Mouse (Mus musculus) liver, embryonic 16.5 days (tissue): ENCODE measurements around the gene Eya4. TPM values are rescaled to one million over a fixed set of nuclear protein-coding genes. Genes with fewer than 3 reads are reported as not detected.

Source experiments
- ATAC-seq: fragments of 200-750 bp; cut with Nextera tagmentation; 2 replicates; pipeline ENCODE4 v1.8.0; 2017; ENCODE audit warnings: low read depth, mild to moderate bottlenecking, moderate number of reproducible peaks, moderate library complexity
- H3K27ac ChIP-seq: fragments of 300-500 bp; sonication (generic); 2 replicates; pipeline ENCODE4 v1.5.1; 2014; ENCODE audit warnings: mild to moderate bottlenecking, low read length
- H3K27me3 ChIP-seq: fragments of 300-500 bp; sonication (generic); 2 replicates; pipeline ENCODE4 v1.6.1; 2014; ENCODE audit warnings: low read depth, low read length, mixed read lengths; ENCODE audit not compliant: control insufficient read depth, insufficient read depth
- H3K36me3 ChIP-seq: fragments of 300-500 bp; sonication (generic); 2 replicates; pipeline ENCODE4 v1.6.1; 2014; ENCODE audit warnings: mild to moderate bottlenecking; ENCODE audit not compliant: control insufficient read depth, insufficient read depth
- H3K4me1 ChIP-seq: fragments of 300-500 bp; sonication (generic); 2 replicates; pipeline ENCODE4 v1.6.1; 2014; ENCODE audit warnings: low read depth, low read length, mixed read lengths; ENCODE audit not compliant: control insufficient read depth
- H3K4me2 ChIP-seq: fragments of 300-500 bp; sonication (generic); 2 replicates; pipeline ENCODE4 v1.6.1; 2014; ENCODE audit warnings: low read depth, low read length, mixed read lengths
- H3K4me3 ChIP-seq: fragments of 300-500 bp; sonication (generic); 2 replicates; pipeline ENCODE4 v1.5.1; 2014; ENCODE audit warnings: low read depth, mild to moderate bottlenecking, low read length
- H3K9ac ChIP-seq: fragments of 300-500 bp; sonication (generic); 2 replicates; pipeline ENCODE4 v1.6.1; 2014; ENCODE audit warnings: low read depth, low read length
- H3K9me3 ChIP-seq: fragments of 300-500 bp; sonication (generic); replicated peaks from 2 replicates; pipeline ENCODE4 v1.6.1; 2016; ENCODE audit warnings: low read length; ENCODE audit not compliant: control insufficient read depth
- WGBS: fragments of 180-500 bp; shearing (Covaris S2); extraction: QIAGEN DNeasy Blood & Tissue Kit; methylation state at CpG from one replicate; pipeline ENCODE4 v1.1.7; 2014; ENCODE audit not compliant: insufficient replicate concordance; 5-methylcytosine and 5-hydroxymethylcytosine counted together
- polyA plus RNA-seq: library from polyadenylated mRNA; unstranded; fragments of >200 nt; fragmentation: Nextera tagmentation; extraction: Ambion mirVana; gene quantifications from 2 replicates; pipeline ENCODE4 v1.2.1, GENCODE M21; 2015

Gene Eya4
- polyA plus RNA-seq, 1 experiment from 2014 or later = 0.11 TPM

DNA sequence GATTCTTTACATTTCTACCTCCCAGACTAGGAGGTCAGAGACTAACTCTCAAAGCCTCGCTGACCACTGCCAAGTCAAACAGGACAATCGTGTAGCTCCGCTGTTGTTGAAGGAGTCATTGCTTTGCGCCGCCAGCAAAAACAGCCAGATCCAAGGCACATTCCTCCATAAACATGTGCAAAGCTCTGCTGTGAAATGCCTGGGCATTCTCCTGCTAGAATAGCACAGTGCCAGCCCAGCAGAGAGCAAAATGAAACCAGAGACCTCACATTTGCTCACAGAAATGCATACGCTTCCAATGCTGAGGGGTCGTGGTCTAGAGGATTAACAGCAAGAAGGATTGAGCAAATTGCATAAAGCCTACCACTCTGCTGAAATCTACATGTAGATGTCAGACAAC lies 258.1 kb downstream of the Eya4 start:
- Histone ChIP-seq H3K4me1 (no peaks in the 10 kb centered on the region), H3K27me3 (no peaks in the 10 kb centered on the region), H3K9ac (no peak overlapping the region), H3K27ac (no peak overlapping the region), H3K9me3 (no peaks in the 10 kb centered on the region), H3K4me2 (no peak overlapping the region), H3K36me3 (no peaks in the 10 kb centered on the region), H3K4me3 (no peak overlapping the region)
- no peak for ATAC-seq
- WGBS = 84% methylated on average over 7 of the region's 7 CpGs

DNA sequence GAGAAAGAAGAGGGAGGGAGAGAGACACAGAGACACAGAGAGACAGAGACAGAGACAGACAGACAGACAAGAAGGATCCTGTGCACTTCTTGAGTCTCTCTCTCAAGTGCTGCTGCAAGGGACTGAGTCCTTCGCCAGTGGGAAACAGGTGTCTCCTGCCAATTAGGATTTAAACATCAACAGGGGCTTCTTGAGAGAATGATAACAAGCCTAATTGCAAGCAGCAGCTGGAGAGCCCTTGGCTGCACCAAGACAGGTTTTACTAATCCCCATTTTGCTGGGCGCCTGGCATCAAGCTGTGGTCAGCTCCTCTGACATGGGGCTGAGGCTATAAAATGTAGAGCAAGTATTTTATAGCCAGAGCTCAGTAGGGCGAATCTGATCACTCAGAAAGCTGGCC lies 259.0 kb downstream of the Eya4 start:
- ATAC-seq = no peak
- Histone ChIP-seq H3K9me3 (no peaks in the 10 kb centered on the region), H3K27ac (no peak overlapping the region), H3K27me3 (no peaks in the 10 kb centered on the region), H3K4me3 (no peak overlapping the region), H3K36me3 (no peaks in the 10 kb centered on the region), H3K9ac (no peak overlapping the region), H3K4me1 (no peaks in the 10 kb centered on the region), H3K4me2 (no peak overlapping the region)
- WGBS = 45% methylated on average over 3 of the region's 3 CpGs

DNA sequence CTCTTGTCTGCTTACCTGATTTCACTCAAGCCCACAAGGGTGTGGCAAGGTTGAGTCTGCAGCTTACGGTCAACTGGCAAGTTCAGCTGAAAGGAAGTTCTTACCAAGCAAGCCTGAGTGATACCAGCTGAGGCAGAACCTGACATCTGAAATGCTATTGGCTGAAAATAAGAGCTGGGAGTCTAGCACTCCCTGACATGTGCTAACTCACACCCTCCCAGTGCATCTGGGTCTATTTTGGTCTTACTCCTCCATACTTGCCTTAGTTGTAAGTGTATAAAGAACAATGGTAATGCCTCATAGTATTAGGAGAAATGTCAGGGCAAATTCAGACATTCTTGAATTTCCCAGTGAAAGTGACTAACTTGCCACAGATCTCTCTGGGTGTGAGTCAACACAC lies 260.3 kb downstream of the Eya4 start:
- no peak for ATAC-seq
- Histone ChIP-seq H3K9ac (no peak overlapping the region), H3K4me1 (no peaks in the 10 kb centered on the region), H3K36me3 (no peaks in the 10 kb centered on the region), H3K27ac (no peak overlapping the region), H3K4me3 (no peak overlapping the region), H3K27me3 (no peaks in the 10 kb centered on the region), H3K9me3 (no peaks in the 10 kb centered on the region), H3K4me2 (no peak overlapping the region)
- 55% methylated on average over 1 of the region's 1 CpGs for WGBS

DNA sequence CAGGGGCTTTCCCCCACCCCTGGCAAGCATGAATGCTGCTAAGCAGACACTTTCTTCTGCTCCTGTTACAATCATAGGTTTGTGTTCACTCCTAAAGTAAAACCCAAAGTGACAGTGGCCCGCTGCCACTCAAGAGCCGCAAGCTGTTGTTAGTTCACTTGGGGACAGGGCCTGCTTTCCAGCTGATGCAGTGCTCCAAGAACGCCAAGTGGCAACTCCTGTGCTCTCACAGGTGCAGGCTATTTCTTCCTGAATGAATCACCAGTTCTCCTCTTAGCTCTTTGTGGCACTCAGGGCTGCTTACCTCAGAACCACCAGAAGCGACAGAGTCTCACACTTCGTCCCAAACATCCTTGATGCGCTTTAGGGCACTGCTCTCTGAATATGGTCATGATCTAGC lies 261.3 kb downstream of the Eya4 start:
- no peaks in the 10 kb centered on the region for H3K36me3 ChIP-seq
- 69% methylated on average over 6 of the region's 6 CpGs for WGBS
- H3K4me1 ChIP-seq = no peaks in the 10 kb centered on the region
- ATAC-seq = no peak
- H3K4me3 ChIP-seq = no peak overlapping the region
- H3K9ac ChIP-seq = no peak overlapping the region
- no peak overlapping the region for H3K4me2 ChIP-seq
- H3K27me3 ChIP-seq = no peaks in the 10 kb centered on the region
- H3K27ac ChIP-seq = no peak overlapping the region
- no peaks in the 10 kb centered on the region for H3K9me3 ChIP-seq

DNA sequence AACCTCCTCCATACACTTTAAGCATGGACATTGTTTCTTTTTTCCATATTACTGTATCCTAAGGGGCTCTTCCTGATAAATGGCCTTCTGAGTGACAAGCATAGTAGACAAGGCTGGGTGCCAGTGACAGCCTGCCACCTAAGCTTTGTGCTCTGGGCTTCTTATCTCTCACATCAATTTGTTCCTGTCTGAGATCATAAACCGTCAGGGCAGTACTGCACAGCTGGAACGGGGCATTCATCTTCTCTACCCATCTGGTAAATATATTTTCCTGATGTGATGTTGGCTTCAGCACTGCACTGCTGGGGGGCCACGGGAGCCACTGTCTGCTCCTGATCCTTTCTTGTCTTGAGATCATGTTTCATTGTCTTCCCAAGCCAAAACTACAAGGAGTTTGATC lies 261.8 kb downstream of the Eya4 start:
- H3K4me1 ChIP-seq = no peaks in the 10 kb centered on the region
- H3K27me3 ChIP-seq = no peaks in the 10 kb centered on the region
- H3K9ac ChIP-seq = no peak overlapping the region
- WGBS = 12% methylated on average over 3 of the region's 3 CpGs
- no peak overlapping the region for H3K4me3 ChIP-seq
- no peaks in the 10 kb centered on the region for H3K36me3 ChIP-seq
- H3K4me2 ChIP-seq = no peak overlapping the region
- H3K9me3 ChIP-seq = no peaks in the 10 kb centered on the region
- no peak for ATAC-seq
- H3K27ac ChIP-seq = no peak overlapping the region

DNA sequence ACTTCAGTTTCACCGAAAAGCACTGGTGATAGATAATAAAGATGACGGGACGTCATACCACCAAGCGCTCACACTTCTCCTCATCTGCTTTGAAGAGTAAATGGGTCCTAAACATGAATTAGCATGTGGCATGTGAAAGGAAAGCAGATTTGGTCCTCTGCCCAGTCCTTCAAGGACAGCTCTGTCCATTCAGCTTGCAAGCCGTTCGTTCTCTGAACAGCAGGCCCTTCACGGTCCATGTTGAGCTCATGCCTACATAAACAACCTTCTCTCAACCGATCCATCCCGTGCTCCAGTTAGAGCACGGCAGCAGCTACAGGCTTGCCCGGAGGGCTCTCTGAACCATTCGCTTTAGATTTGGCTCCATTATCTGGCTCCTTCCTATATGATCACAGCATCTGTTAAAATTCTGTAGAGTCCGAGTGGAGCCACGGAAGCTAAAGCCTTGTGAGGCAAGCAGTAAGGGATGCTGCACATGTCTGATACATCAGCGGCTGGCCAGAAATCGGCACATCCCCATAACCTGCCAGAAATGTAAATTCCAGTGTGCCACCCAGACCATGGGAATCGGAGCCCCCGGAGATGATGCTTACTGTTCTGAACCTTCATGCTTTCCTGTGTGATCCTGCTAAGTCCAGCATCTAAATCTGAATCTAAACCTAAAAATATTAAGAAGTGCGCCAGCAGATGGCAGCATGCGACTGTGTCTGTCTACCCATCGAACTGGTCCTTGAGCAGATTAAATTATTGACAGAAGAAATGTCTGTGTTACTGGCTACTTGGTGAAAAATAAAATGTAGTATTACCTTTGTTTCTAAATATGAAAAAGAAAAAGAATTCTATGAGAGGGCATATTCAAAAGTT lies 264.0 kb downstream of the Eya4 start:
- Histone ChIP-seq H3K27me3 (no peaks in the 10 kb centered on the region), H3K9me3 (no peaks in the 10 kb centered on the region), H3K36me3 (no peaks in the 10 kb centered on the region), H3K27ac (no peak overlapping the region), H3K4me1 (no peaks in the 10 kb centered on the region), H3K9ac (no peak overlapping the region), H3K4me2 (no peak overlapping the region), H3K4me3 (no peak overlapping the region)
- WGBS = 62% methylated on average over 21 of the region's 21 CpGs
- no peak for ATAC-seq

DNA sequence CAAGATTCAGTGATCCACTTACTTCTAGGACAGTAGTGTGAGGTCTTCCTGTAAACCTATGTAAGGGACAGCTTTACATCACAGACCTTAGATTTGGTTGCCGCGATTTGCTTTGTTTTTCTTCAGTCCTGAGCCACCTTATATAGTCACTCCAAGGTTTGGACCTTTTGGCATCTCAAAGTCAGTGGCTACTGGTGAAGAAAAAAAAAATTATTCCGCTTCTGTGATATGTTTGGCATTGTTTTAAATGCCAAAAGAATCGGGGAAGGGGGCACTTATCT lies 269.1 kb downstream of the Eya4 start:
- Histone ChIP-seq H3K27me3 (no peaks in the 10 kb centered on the region), H3K4me2 (no peak overlapping the region), H3K27ac (no peak overlapping the region), H3K4me3 (no peak overlapping the region), H3K4me1 (no peaks in the 10 kb centered on the region), H3K9me3 (no peaks in the 10 kb centered on the region), H3K9ac (no peak overlapping the region), H3K36me3 (no peaks in the 10 kb centered on the region)
- no peak for ATAC-seq
- 20% methylated on average over 4 of the region's 4 CpGs for WGBS

DNA sequence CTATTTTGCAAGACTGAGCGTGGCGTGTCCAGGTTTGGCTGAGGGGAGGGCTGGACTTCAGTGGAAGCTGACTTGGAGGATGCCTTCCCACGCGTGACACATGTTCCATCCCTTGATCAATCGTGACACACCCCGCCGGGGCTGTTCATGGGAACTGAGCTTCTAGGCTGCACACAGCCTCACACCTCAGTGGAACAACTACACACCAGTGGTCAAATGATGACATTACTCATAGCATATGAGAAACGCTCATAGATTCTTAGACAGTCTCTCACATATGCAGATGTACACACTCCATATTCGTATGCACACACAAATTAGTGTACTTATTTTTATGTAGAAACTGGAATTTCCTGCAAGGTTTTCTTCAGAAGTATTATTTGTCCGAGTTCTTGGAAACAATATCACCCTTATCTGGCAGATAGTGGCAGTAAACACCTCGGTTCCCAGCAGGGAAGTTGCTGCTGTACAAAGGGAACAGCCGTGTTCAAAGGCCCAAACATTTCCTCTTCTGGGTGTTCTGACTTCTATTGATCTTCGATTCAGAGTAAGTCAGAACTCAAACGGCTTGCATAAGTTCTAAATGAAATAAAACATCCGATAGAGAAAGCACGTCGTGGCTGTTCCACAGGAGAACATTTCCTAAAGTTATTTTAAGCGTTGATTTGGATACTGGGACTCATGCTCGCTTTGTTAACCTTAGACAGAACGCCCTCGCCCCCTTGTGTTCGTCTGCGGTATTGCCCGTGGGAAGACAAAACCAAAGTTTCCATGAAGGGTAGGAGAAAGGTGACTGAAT lies 269.6 kb downstream of the Eya4 start:
- H3K9me3 ChIP-seq = no peaks in the 10 kb centered on the region
- no peak overlapping the region for H3K9ac ChIP-seq
- no peak overlapping the region for H3K27ac ChIP-seq
- ATAC-seq = no peak
- WGBS = 30% methylated on average over 24 of the region's 24 CpGs
- no peaks in the 10 kb centered on the region for H3K36me3 ChIP-seq
- no peak overlapping the region for H3K4me2 ChIP-seq
- H3K4me3 ChIP-seq = no peak overlapping the region
- no peaks in the 10 kb centered on the region for H3K27me3 ChIP-seq
- H3K4me1 ChIP-seq = no peaks in the 10 kb centered on the region

DNA sequence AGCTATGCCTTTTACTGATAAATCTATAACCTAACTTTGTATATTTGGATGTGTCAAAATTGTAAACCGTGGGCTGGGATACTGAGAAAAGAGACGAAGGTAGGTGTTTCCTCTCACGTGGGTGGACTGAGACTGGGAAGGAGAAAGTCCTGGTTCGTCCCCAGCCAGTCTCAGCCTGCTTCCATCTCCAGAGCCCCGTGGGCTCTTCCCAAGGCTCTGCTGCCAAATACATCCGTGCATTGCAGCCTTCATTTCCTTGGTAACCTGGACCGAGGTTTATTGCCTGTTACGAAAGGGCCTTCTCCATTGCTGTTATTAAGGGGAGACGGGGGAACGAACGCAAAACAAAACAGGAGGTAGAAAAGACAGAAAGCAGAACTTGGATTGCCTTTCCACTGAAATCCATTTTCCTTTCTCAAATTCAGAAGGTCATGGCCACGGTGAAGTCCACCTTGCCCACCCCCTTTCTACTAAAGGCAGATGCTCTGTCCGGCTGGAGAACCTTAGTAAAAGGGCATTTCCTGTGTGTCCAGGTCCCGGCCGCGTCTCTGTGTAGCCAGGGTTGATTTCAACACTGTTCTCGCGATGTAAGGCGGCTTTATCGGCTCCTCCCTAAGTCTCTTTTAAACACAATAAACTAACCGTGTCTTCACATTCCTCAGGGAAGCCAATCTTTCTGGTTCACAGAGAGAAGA lies 273.7 kb downstream of the Eya4 start:
- peak overlapping the region; percentile 32 for H3K4me3 ChIP-seq
- peak overlapping the region; percentile 39 for H3K4me2 ChIP-seq
- H3K27me3 ChIP-seq = no peaks in the 10 kb centered on the region
- H3K36me3 ChIP-seq = no peaks in the 10 kb centered on the region
- WGBS = 42% methylated on average over 21 of the region's 21 CpGs
- H3K9ac ChIP-seq = no peak overlapping the region
- no peak overlapping the region for H3K27ac ChIP-seq
- H3K9me3 ChIP-seq = no peaks in the 10 kb centered on the region
- H3K4me1 ChIP-seq = no peaks in the 10 kb centered on the region
- ATAC-seq = no peak
